Mouse (Mus musculus) left cerebral cortex, postnatal 10 days (tissue): ENCODE data around the gene Hebp2. TPM values are rescaled to one million over a fixed set of nuclear protein-coding genes. Genes with fewer than 3 reads are reported as not detected.
"Not testable (repeated sequence)": the region's sequence is repeated elsewhere in the genome, so short reads cannot be mapped to it uniquely, and the experiment has no call there.

Experiments used
- DNase-seq, 2 experiments: peaks; one replicate each; pipeline ENCODE4 v3.0.0; 2021 to 2022; ENCODE audit warnings: low spot score in 2 of 2, mixed read lengths in 1 of 2; ENCODE audit errors: extremely low spot score in 1 of 2
- intact Hi-C: fragments of 180-260 bp; cut with DNase I; formaldehyde crosslinking; loops from one replicate; pipeline ENCODE4 v1.15.1; 2025
- total RNA-seq, 2 experiments: library from RNA; stranded (reverse); gene quantifications; 2 replicates each; pipeline ENCODE4 v1.2.3; 2021

Gene Hebp2
- total RNA-seq, result 1 to 10 TPM; 3.3 to 5.4 TPM

DNA sequence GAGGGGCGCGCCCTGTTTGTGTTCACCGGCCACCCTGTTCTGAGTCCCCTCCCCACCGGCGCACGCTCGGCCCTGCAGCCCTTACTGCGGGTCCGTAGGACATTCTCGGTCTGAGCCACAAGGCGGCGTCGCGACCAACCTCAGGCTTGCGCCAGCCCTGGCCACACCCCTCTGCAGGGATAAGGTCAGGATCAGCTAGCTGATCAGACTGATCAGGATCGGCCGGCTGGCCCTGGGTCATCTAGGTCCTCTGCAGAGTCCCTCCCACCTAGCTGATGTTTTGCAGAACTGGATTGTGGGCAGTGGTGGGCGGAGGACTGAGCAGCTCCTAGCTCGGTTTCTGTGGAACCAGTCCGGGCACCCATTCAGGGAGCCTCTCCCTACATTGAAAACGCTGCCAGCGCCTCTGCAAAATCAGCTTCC is at the start of gene Hebp2:
Gene Hebp2 (minus strand): TSS at position 264 of the 423 bp plus-strand sequence.
- intact Hi-C loops, result no loop called here
- peak; percentile 31 to 79 for DNase-seq

DNA sequence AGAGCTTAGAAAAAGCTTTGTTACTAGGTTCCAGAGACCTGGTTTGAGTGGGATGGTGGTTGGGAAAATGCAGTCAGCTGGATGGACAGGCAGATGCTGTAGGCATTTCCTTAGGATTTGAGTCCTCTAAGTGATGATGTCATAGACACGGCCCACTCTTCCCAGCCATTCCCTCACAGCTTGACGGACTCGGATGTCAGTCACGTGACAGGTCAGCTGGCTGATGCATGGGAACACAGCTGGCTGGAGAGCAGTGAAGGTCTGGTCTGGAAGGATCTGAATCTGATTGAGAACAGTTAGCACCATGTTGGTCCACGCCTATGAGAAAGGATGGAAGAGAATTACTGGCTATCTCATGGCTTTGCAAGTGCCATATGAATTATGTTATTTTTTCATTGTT is 43.6 kb upstream of the Hebp2 start:
- intact Hi-C loops, result no loop called here
- no peak for DNase-seq

DNA sequence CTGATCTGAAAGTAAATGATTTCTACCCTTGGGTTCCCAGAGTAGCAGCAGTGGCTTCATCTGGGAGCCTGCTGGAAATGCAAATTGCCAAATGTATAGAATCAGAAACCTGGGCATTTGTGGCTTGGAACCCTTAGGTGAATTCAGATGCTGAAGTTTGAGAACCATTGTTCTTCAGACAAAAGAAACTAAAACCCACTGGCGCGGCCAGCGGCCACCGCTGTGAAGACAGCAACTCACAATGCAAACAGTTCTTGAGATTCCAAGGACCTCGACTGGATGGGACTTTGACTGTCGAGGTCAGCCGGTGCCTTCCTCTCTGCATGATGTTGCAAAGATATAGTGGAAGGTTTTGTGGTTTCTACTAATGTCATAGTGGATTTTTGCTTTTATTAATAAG is 38.3 kb upstream of the Hebp2 start:
- intact Hi-C loops, result no loop called here
- no peak for DNase-seq

DNA sequence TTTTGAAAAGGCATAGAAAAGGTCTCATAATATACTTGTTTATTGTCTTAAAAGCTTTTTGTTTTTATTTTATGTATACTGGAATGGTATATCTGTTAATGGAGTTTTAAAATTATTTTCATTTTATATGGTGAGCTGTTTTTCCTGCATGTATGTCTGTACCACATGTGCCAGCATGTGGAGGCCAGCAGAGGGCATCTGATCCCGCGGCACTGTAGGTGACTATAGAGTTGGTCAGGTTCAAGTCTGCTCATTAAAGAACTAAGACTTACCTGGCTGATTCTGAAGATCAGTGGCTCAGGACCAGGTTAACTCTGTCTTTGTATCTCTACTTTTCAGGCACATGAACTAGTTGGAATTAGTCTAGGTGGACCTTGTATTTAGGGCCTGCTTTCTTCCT is 26.7 kb upstream of the Hebp2 start:
- intact Hi-C loops, result no loop called here

DNA sequence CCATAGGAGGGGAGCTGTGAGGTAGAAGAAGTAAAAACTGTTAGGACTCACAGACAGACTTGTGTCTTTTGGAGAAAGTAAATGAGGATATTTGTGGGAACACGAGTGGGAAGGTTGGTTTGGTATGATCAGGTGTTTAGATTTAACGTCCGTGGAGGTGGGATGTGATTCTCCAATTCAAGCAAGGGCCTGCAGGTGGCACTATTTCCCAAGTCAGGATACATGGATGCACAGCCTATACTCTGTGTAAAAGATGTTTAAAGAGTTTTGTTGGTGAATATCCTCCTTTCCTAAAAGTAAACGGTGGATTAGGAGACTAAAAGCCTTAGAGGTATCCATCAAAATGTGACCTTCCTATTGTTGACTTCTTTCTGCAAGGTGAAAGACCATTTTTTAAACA is 17.1 kb upstream of the Hebp2 start:
- intact Hi-C loops, result loop anchor here (5.0 to 10.0 kb wide), 2 partner anchors 279 to 342 kb away; no protein-coding TSS in a partner anchor
- peak; percentile 27 to 47 for DNase-seq

More for the DNA sequence above, 26.7 kb upstream of the Hebp2 start:
- no peak for DNase-seq

DNA sequence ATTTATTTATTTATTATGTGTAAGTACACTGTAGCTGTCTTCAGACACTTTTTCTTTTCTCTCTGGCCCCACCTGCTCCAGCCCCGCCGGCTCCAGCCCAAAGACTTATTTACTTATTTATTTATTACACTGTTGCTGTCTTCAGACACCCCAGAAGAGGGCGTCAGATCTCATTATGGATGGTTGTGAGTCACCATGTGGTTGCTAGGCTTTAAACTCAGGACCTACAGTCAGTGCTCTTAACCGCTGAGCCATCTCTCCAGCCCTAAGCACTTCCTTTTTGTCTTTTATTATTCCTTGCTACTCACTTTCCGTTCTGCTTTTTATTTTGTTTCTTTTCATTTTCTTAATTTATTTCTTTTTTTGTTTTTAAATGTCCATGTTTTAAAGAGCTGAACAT is 15.6 kb upstream of the Hebp2 start:
- no peak for DNase-seq
- intact Hi-C loops, result loop anchor here (5.0 to 10.0 kb wide), 2 partner anchors 281 to 343 kb away; no protein-coding TSS in a partner anchor

DNA sequence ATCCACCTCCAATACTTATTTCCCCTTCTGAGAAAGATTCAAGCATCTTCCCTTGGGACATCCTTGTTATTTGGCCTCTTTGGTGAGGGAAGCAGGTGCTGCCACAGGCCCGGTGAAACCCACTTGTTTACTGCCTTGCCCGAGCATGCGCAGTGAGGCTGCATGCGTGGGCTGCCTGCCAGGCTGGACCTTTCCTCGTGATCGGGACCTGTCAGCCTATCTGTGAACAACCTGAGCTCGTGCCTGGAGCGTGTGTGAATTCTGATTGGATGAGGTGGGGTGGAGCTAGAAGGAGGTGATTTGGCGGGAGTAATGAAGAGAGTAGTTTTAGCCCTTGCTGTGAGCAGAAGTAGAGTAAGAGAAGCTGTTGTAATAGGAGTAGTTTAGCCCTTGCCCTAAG is 13.2 kb upstream of the Hebp2 start:
- intact Hi-C loops, DNase-seq: not testable (repeated sequence)

DNA sequence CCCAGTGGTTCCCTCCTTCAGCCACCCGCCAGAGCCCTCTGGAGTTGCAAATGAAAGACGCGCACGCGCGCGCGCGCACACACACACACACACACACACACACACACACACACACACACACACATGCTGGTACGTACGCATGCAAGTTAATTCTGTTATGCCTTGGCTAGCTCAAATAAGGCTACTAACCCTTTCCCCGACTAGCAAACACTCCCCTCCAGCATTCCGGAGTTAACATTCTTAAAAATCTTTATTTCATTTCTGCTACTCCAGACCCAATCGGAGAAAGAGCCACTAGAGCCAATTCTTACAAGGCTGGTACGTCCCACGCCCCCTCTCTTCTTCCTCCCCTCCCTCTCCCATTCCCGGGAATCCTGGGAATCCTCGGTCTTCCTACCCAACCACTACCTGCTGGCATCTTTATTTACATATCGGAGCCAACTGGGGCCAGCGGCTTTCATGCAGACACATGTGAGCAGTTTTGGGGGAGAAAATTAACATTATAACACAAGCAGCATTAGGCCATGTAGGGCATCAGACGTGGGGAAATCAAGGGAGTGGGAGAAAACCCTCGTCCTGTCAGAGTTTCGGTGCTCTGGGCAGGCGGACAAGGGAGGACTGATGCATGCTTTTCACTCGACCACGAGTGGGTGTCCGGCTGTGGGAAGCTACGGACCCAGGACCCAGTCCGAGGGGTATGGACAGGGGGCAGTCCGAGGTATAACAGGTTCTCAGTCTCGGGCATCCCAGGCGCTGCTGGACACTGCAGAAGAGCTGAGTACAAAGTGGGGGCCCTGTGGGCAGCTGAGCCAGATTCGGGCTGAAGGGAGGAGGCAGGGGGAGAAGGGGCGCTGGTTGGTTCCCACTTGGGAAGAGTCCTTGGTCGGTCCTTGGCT is 3.7 kb upstream of the Hebp2 start:
- DNase-seq, result no peak
- intact Hi-C loops, result no loop called here

DNA sequence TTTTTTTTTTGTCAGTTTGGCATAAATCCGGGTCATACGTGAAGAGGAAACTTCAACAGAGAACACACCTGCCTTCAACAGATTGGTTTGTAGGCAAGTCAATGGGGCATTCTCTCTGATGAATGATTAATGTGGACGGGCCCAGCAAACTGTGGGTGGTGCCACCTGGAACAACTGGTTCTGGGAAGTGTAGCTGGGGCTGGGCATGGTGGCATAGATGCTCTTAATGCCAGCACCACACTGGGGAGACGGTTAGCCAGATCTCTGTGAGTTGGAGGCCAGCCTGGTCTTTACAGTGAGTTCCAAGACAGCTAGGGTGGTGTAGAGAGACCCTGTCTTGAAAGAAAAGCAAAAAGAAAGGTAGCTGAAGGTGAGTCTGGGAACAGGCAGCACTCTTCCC is 1.5 kb upstream of the Hebp2 start:
- DNase-seq, result no peak
- intact Hi-C loops, result no loop called here

DNA sequence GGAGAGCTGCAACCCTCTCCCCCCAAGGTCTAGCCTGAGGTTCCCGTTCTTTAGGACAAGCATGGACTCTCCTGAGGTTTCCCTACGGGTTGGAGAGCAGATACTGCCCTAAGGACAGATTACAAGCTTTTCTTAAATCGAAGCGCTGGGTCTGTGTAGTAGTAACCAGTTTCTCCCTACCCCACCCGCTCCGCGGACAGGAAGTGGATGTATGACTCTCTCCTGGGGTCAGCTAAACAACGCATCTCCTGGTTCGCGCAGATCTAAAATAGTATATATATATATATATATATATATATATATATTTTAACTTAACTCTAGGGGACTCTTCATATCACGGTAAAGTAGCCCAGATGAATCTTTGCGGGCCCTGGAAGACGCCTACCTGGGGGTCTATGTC is 567 bp downstream of the Hebp2 start:
- DNase-seq, result no peak
- intact Hi-C loops, result no loop called here

DNA sequence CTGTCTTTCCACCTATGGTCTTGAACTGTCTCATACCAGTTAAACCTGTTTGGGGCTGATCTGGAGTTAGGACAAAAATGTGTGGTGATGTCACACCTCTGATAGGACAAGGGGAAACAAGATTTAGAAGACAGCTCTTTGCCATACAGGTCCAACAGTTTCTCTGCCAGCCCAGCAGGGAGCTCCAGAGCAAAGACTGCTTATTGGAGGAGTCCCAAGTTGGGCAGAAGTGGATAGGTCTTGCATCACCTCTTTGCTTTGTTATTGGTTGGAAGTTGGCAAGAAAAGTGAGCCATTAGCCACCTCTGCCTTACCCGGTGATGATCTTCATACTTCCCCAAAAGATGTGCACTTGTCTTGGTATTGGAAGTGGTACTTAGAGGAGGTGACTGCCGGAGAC is 9.0 kb downstream of the Hebp2 start:
- no peak for DNase-seq
- intact Hi-C loops, result no loop called here

DNA sequence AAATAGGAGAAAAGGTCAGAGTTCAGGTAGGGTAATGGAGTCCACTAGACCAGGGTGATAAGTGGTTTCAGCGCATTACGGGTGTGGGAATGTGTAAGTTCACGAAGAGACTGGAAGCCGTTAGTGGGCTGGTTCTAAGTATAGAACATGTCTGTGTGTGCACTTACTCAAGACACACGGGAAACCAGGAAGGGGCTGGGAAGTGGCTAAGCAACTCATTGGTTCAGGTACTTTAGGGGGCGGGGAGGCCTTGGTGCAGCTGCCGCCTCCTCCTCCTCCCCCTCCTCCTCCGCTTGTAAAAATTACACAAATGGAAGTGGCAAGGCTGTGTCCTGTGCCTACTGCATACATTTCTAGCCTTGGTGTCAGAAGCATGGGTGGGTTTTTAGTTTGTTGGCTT is 13.6 kb downstream of the Hebp2 start:
- intact Hi-C loops, result no loop called here
- no peak for DNase-seq

DNA sequence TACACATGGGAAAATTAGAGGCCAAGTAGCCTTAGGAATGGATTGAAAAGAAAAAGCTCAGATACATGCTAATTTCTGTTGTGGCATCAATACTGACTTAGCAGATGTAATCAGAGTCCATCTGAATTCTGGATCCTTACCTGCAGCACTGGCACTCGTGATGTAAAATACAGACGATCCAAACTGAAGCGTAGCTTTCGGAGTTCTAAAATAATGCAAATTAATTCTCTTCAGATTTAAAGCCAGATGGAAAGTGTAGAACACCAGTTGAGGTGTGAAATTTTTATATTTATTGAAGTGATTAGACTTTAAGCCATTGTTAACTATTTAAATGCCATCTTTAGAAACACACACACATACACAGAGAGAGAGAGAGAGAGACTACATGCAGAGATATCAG is 15.7 kb downstream of the Hebp2 start:
- intact Hi-C loops, result no loop called here
- DNase-seq, result no peak

DNA sequence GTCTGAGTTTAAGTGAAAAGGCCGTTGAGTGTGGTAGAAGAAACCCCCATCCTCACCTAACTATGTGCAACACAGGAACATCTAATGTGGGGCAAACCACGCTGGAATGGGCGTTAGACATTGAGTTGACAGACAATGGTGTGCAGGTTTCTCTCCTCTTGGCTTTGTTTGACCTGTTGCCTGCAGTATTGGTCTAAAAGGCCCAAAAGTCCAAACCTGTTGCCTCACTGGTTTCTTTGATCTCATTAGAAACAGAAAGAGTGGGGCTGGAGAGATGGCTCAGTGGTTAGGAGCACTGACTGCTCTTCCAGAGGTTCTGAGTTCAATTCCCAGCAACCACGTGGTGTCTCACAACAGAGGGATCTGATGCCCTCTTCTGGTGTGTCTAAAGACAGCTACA is 16.7 kb downstream of the Hebp2 start:
- intact Hi-C loops, result loop anchor here (1.0 to 5.0 kb wide), 3 partner anchors 76 to 287 kb away; no protein-coding TSS in a partner anchor
- no peak for DNase-seq

DNA sequence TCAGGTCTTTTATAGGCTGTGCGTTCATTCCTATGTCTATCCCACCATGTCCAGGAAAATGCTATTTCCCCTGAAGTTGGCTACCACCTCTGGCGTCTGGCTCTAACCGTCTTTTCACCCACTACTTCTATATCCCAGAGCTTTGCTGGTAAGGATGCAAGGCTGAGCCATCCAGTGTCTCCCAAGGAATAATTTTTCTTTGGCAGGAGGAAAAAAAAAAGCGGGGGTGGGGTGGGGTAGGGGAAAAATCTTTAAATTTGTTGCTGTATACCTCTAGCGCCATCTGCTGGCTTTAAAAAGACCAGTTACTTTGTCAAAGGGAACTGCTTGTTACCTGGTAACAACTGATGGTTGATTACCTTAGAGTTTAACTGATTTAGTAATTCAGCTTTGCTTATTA is 17.4 kb downstream of the Hebp2 start:
- DNase-seq, result peak in 1 of 2 experiments; percentile 62
- intact Hi-C loops, result loop anchor here (2.0 to 5.0 kb wide), 2 partner anchors 138 to 286 kb away; no protein-coding TSS in a partner anchor

DNA sequence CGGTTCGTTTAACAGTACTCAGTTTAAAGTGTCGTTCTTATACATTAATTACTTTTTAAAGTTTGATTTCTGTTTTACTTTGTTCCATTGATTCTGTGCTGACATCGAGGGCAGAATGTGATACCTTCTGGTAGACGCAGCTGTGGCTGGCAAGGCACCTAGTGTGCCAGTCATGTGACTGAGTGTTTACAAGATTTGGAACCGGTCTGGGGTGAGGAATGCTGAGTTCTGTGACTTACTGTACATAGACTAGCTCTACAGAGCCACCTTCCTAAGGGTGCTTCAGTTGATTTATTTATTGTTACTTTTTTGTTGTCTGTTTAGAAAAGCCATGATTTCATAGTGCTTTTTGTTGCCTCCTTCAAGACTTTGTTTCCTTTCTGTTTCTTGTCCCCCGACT is 18.1 kb downstream of the Hebp2 start:
- intact Hi-C loops, result loop anchor here (2.0 to 5.0 kb wide), 2 partner anchors 137 to 285 kb away; no protein-coding TSS in a partner anchor
- no peak for DNase-seq

DNA sequence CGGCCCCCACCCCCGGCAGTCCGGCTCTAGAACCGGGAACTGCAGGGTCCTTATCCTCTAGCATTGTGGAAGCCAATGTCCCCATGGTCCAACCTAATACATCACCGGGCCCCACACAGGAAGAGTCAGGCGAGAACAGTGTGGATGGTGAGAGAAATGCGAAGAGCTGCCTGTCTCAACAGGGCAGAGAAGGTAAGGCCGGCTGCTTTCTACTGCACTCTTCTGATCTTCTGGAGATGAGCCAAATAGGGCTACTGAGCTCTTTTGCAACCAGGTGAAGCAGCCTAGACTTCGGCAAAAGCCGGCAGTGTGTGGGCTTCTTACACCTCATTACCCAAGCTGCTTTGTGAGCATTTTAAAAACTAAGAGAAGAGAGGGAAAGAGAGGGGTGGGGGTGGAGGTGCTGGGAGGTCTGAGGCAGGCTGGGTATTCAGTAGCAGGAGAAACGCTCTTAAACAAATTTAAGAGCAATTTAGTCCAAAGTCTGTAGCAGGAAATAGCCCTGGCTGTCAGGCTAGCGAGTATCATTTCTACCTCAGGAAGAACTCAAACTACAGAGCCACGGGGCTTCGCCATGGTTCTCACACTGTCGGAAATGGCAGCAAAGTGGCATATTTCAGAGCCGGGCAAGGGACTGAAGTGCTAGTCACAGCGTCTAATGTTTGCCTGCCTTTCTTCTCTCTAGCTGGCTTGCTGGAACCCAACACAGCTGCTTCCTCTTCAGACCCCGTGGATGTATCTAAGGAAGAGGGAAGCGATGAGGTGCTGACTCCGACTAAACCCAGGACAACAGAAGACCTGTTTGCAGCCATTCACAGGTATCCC is 18.8 kb downstream of the Hebp2 start:
- intact Hi-C loops, result loop anchor here (5.0 kb wide), 1 partner anchor 285 kb away; no protein-coding TSS in a partner anchor
- DNase-seq, result no peak

DNA sequence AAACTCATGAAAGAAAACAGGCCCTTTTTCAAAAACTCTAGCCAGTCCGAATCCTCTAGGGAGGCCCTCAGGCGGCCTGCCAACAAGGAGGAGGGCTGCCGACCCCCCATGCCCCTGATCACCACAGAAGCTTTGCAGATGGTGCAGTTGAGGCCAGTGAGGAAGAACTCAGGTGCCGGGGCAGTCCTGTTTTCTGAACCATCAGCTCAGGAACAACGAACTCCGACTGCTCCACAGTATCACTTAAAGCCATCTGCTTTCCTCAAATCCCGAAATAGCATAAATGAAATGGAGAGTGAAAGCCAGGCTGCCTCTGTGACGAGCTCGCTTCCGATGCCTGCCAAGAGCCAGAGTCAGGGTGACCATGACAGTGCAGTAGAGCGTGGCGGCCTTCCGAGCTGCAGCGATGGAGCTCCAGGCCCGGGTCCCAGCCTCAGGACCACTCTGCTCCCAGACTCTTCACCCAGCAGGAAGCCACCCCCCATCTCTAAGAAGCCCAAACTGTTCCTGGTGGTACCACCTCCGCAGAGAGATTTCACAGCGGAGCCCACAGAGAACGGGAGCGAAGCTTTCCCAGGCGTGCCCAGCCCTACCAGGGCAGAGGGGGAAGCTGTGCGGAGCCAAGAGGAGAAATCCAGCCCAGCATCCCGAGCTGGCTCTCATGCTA is 19.6 kb downstream of the Hebp2 start:
- peak; percentile 40 to 45 for DNase-seq
- intact Hi-C loops, result loop anchor here (5.0 kb wide), 1 partner anchor 284 kb away; no protein-coding TSS in a partner anchor

DNA sequence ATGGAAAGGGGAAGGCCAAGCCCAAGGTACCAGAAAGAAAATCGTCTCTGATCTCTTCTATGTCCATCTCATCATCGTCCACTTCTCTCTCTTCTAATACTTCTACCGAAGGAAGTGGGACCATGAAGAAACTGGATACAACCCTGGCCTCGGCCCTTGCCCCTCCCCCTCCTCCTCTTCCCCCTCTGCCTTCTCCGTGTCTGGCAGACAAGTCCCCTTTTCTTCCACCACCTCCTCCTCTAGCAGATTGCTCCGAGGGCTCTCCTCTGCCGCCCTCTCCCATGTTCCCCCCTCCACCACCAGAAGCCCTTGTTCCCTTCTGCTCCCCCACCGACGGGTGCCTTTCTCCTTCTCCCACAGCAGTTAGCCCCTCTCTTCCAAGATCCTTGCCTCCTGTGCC is 20.1 kb downstream of the Hebp2 start:
- intact Hi-C loops, result loop anchor here (5.0 kb wide), 1 partner anchor 283 kb away; no protein-coding TSS in a partner anchor
- DNase-seq, result peak in 1 of 2 experiments; percentile 52
